Mouse (Mus musculus) E14TG2a.4 (cell line): ENCODE measurements around the gene Arhgap10.

Experiments
- CTCF ChIP-seq: conservative IDR thresholded peaks from 2 replicates; pipeline ENCODE4 v1.5.1; 2014; ENCODE audit warnings: low read length
- NANOG ChIP-seq: IDR thresholded peaks from 2 replicates; pipeline ENCODE4 v1.6.1; 2014; ENCODE audit warnings: borderline replicate concordance, low read length, mixed read lengths
- POU5F1 ChIP-seq: IDR thresholded peaks from 2 replicates; pipeline ENCODE4 v1.6.1; 2014; ENCODE audit warnings: low read length, borderline replicate concordance

GRCm38 (mm10) chr8:77444166-77444870 is 73.4 kb downstream of the Arhgap10 start:
- TF ChIP-seq CTCF (no peak), NANOG (no peak), POU5F1 (no peak)
